Mouse (Mus musculus) cerebellum, postnatal 4 days (tissue): ENCODE data around the gene Zfp653.
A peak's percentile ranks its signal among the peaks of the same experiment; 100 is the strongest.

Experiments
- DNase-seq, 2 experiments: peaks; one replicate each; pipeline ENCODE4 v3.0.0; 2022; ENCODE audit warnings: low spot score in 2 of 2, mixed read lengths in 1 of 2

The Zfp653 gene

GRCm38 (mm10) chr9:22069881-22070553, 1.2 kb downstream of the Zfp653 start:
- no peak for DNase-seq

- DNase-seq = no peak
Measured at GRCm38 (mm10) chr9:22067195-22067594, 4.0 kb downstream of the Zfp653 start.

DNA sequence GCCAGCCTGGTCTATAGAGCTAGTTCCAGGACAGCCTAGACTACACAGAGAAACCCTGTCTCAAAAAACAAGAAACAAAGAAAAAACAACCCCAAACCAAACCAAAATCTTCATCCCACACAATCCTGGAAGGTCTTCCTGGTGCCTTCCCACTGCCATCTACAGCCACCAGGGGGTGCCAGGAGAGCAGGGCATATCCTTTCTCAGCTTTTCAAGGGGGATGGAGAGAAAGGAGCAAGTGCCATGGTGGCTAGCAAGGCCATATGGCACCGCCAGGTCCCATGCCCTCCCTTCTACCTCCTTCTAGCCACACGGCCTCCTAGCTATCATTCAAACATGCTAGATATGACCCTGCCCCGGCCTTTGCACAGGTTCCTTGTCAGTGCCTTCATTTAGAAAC, 4.7 kb downstream of the Zfp653 start:
- peak; percentile 44 to 66 for DNase-seq

DNA sequence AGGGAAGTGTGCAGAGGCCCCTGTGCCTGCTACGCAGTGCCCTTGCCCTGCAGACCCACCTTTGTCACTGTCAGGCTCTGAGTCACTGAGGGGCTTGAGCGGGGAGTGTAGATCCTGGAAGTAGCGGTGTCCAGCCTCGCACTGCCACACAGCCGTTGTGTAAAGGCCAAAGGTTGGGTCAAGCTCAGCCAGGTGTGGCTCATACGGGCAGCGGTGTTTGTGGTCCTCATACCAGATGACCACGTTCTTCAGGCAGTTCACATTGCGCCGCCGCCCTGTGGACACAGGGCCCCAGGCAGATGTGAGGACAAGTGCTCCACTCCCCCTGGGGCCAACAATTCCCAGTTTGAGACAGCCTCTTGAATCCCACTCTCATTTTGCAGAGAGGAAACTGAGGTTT, 5.5 kb downstream of the Zfp653 start:
- DNase-seq = no peak

GRCm38 (mm10) chr9:22064341-22064740, 6.8 kb downstream of the Zfp653 start:
- DNase-seq = peak in 1 of 2 experiments; percentile 38

DNA sequence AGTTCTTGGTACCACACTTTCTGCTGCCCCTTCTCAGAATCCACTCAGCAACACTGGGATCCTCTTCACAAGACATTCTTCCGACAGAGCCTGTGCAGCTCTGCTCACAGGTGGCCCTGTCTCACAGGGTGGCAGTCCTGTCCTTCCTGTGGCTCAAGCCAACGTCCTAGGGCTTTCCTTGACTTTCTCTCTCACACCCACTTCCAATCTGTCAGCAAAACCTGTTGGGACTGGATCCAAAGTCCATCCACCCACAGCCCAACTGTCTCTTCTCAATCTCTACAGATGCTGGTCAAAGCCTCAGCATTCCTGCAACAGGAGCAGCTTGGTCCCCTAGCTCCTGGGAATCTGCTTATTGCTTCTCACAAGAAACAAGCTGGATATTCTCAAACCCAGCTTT, 9.8 kb downstream of the Zfp653 start:
- no peak for DNase-seq

DNA sequence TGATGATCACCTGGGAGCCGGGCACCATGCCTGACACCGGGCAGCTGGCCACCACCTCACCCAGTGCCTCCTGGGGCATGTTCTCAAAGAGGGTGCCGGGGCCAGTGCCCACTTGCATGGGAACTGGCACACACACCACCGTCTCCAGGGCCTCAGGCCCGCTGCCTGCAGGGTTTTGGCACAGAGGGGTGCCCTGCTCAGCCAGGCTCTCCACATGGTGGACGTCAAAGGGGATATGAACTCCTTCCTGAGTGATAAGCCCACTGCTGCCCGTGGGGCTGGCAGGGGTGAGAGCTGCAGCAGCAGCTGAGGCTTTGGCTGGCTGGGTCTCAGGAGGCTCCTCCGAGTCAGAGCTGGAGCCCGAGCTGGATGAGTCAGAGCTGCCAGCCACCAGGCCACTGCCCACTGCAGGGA, 13.2 kb downstream of the Zfp653 start:
- DNase-seq = peak; percentile 38 to 62

- no peak for DNase-seq
Measured at GRCm38 (mm10) chr9:22057031-22057517, 14.1 kb downstream of the Zfp653 start.

DNA sequence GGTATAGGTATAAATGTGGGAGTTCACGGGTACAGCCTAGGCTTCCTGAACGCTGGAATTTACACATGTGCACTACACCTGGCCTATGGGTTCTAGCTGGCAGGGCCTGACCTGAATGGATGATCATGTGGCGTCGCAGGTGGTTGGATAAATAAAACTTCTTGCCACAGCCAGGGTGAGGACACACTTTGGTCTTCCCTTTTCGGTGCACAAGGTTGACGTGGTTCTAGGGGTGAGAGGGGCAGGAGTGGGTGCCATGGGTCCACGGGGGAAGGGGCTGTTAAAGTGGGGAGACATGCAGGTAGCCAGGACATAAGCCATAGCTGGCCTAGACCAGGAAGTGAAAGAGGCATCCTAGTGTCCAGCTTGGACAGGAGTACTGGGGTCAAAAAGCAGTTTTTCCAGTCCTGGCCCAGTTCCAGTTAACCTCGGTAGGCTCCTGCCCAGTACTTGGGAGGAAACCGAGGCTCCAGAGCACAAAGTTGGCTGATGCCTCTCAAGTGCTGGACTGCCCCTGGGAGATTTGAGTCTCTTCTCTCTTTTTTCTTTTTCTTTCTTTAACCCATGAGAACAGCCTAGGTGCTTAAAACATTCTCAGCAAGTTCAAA, 14.8 kb downstream of the Zfp653 start:
- DNase-seq = no peak

- no peak for DNase-seq
Measured at GRCm38 (mm10) chr9:22055713-22056112, 15.5 kb downstream of the Zfp653 start.

GRCm38 (mm10) chr9:22054411-22055076, 16.6 kb downstream of the Zfp653 start:
- peak; percentile 47 to 75 for DNase-seq

GRCm38 (mm10) chr9:22053657-22054056, 17.5 kb downstream of the Zfp653 start:
- DNase-seq = no peak

- peak; percentile 77 to 89 for DNase-seq
Measured at GRCm38 (mm10) chr9:22051958-22052254, 19.3 kb downstream of the Zfp653 start, which contains the start of gene Elavl3. Gene Elavl3, minus strand, starts transcription at chr9:22052023.

DNA sequence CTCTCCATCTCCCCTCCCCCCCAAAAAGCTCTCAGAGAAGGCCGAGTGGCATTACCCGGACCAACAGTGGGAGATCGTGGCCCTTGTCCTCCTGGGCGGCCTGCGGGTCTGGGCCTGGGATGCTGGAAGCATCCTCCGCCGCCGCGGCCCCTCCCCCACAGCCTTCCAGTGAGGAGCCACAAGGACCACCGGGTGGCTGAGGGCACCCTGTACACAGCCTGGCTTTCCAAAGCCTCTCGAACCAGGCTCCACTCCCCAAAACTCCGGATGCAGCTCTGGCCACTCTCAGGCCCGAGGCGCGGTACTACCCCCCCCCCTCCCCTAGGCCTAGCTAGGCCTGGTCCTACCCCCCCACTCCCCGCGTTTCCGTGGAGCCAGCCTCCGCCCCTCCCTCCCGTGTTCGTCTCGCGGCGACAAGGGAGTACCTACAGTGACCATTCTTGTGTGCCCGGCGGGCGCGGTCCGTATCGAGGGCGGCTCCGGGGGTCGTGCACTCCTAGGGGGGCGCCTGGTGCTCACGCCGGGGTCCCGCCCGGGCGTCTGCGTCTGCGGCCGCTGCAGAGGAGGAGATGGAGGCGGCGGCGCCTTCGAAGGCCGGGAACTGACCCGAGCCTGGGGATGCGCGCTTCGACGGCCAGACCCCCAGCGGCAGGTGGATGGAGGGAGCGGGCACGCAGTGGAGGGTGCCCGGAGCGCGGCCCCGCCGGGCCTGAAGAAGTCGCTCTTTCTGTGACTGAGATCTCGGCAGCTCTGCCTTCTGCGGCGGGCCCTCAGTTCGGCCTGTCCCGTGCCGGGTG, 19.8 kb downstream of the Zfp653 start:
- DNase-seq = peak in 1 of 2 experiments; percentile 63

DNA sequence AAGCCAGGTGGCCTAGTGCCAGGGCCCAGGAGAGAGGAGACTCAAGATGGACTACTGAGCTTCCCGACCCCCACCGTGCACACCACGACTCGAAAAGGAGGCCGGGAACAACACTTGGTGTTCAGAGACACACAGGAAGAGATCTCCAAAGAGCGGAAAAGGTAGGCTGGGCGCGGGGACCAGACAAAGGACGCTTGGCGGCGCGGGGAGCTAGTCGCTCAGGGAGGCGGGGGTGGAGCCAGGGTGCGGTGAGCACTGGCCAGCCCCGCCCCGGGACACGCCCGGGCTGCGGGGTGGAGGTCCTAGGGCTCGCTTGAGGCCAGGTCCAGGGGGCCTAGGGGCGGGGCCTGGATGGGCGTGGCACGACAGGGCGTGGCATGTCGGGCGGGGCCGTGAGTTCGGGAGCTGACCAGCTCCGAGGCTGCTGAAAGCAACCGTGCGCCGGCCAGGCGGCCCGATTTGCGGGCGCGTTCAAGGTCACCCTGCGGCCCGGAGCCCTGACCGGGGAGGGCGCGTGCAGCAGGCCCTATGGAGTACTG, 20.8 kb downstream of the Zfp653 start:
- peak; percentile 38 to 80 for DNase-seq

DNA sequence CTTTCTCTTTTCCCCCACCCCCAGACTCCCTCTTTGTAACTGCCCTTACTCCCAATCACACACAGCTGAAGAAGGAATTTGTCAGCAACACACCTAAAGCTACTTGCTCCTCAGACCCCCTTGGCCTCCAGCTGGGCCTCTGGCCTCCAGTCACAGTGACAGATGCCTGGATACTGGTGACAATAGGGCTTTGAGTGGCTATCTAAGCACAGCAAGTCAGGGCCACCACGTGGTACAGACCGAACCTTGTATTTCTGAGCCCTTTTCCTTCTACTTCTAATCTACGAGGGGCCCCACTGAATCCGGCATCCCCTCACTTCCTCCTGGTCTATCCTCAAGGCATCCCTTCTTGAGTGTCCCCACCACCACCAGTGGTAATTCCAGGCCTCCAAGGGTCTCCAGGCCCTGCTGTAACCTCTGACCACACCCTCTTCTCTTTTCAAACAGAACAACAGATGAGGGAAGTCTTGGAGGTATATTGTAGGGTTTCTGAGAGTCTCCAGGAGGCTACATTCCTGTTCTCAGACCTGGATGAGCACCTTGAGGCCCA, 21.4 kb downstream of the Zfp653 start:
- peak in 1 of 2 experiments; percentile 53 for DNase-seq

DNA sequence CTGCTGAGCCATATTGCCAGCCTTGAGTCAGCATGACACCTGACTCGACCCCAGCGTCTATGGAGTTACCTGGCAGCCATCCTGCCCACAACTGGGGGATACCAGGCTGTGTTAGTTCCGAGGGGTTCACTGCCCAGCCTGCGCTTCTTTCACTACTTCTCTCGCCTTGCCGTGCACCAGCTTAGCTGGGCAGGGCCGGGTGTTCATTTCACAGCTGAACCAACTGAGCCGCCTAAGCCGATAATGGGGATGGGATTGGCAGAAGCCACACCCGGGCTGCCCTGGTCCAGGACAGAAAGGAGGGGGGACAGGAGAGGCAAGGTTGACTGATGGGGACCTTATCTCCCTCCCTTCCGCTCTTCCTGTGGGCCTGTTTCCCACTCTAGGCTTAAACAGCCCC, 21.9 kb downstream of the Zfp653 start:
- peak in 1 of 2 experiments; percentile 34 for DNase-seq

- DNase-seq = no peak
Measured at GRCm38 (mm10) chr9:22047329-22047728, 23.8 kb downstream of the Zfp653 start.

- no peak for DNase-seq
Measured at GRCm38 (mm10) chr9:22041832-22042231, 29.3 kb downstream of the Zfp653 start.

DNA sequence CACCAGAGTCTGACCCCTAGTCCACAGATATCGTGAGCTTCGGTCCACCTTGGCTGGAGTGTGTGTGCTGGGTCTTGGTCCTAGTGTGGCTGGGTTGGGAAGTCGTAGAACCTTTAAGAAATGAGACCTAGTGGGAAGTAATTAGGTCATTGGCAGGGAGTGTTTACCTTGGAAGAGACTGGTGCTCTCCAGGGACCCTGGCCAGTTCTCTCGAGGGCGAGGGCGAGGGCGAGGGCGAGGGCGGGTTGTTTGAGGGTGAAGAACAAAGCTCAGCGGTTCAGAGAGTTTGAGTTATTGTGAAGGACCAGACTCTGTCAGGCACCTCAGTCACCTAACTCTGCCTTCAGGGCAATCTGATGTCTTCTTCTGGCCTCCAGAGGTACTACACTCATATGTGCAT, 33.4 kb downstream of the Zfp653 start:
- DNase-seq = no peak

DNA sequence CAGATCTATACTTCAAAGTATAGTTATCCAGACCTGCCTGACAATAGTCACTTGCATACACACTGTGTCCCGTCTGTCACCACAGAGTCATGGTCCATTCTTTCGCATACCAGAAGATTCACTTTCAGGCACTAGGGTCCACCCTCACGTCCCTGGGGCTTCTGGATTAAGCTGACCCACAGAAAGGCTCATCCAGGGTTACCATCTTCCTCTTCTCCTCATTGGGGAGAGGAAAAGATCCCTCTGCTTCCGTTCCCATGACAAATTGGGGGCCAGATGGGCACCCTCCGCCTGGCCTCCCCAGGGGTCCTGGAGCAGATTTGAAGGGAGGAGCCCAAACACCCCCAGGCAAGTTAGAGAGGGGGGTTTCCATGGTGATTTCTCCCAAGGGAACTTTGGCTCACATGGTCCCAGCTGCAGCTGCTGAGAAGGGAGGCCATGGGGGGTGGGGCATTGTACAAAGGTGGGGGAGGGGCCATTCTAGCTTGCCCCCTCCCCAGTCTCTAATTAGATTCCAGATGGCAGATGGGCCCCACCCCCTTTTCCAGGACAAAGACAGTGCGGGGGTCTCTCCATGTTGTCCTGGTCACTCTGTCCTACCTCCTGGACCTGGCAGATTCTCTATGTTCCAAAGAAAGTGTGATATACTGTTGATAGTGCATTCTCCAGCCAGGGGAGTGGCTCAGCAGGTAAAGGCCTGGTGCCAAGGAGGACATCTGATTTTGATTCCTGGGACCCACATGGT, 35.7 kb downstream of the Zfp653 start:
- no peak for DNase-seq
